Mouse (Mus musculus) lung, embryonic 15.5 days (tissue): Measurements from ENCODE around the gene Esrra. TPM values are rescaled to one million over a fixed set of nuclear protein-coding genes. Genes with fewer than 3 reads are reported as not detected.
A peak's percentile ranks its signal among the peaks of the same experiment; 100 is the strongest.

ENCODE experiments used
- ATAC-seq: fragments of 200-750 bp; cut with Nextera tagmentation; 2 replicates; pipeline ENCODE4 v1.8.0; 2017; ENCODE audit warnings: moderate number of reproducible peaks, borderline replicate concordance; ENCODE audit not compliant: low FRiP score, low TSS enrichment; ENCODE audit errors: extremely low read depth
- H3K27ac ChIP-seq: fragments of 300-500 bp; sonication (generic); 2 replicates; pipeline ENCODE4 v1.5.1; 2015; ENCODE audit warnings: moderate library complexity, mild to moderate bottlenecking, inconsistent platforms
- H3K27me3 ChIP-seq: fragments of 300-500 bp; sonication (generic); 2 replicates; pipeline ENCODE4 v1.6.1; 2015; ENCODE audit warnings: inconsistent platforms
- H3K36me3 ChIP-seq: fragments of 300-500 bp; sonication (generic); 2 replicates; pipeline ENCODE4 v1.6.1; 2015; ENCODE audit warnings: inconsistent platforms
- H3K4me1 ChIP-seq: fragments of 300-500 bp; sonication (generic); 2 replicates; pipeline ENCODE4 v1.6.1; 2015; ENCODE audit warnings: inconsistent platforms
- H3K4me2 ChIP-seq: fragments of 300-500 bp; sonication (generic); 2 replicates; pipeline ENCODE4 v1.6.1; 2015; ENCODE audit warnings: inconsistent platforms, mild to moderate bottlenecking, moderate library complexity
- H3K4me3 ChIP-seq: fragments of 300-500 bp; sonication (generic); 2 replicates; pipeline ENCODE4 v1.5.1; 2015; ENCODE audit warnings: mild to moderate bottlenecking, inconsistent platforms
- H3K9ac ChIP-seq: fragments of 300-500 bp; sonication (generic); 2 replicates; pipeline ENCODE4 v1.6.1; 2015; ENCODE audit warnings: inconsistent platforms
- H3K9me3 ChIP-seq: fragments of 300-500 bp; sonication (generic); 2 replicates; pipeline ENCODE4 v1.6.1; 2016; ENCODE audit warnings: inconsistent platforms
- WGBS: fragments of 180-500 bp; shearing (Covaris S2); methylation state at CpG from one replicate; pipeline ENCODE4 v1.1.7; 2015; 5-methylcytosine and 5-hydroxymethylcytosine counted together
- polyA plus RNA-seq: library from polyadenylated mRNA; unstranded; fragments of >200 nt; fragmentation: Nextera tagmentation; extraction: Ambion mirVana; gene quantifications from 2 replicates; pipeline ENCODE4 v1.2.1, GENCODE M21; 2015

Esrra gene
- polyA plus RNA-seq, 1 experiment from 2014 or later: 9.3 TPM

DNA sequence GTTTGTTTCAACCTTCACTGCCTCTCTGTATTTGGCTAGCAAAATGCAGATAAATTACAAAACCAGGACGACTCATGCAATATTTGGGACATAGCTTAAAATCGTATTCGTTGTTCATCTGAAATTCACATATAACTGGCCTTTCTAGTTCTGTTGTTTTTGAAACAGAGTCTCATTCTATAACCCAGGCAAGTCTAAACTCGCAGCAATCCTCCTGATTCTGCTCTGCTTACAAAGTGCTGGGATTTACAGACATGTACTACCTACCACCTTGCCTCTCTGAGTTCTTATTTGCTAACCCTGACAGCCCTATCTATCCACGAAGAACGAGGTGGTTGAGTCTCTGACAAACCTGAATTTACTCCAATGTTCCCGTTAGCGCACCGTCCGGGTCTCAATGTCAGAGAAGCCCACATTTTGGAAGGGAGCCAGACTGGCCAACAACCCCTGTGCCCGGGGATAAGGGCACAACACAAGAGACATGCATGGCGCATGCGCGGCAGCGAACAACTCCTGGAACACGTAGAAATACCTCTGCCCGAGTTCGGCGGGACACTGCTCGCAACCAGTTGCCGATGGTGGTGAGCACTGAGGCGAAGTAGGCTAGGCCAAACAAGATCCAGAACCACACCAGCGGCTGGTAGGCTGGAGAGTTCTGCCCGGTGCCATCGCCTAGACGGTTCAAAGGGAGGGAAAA is 5.1 kb upstream of the Esrra start:
- 14% methylated on average over 26 of the region's 26 CpGs for WGBS
- H3K27me3 ChIP-seq: peaks cover 89% of the 10 kb centered on the region
- H3K27ac ChIP-seq: no peak overlapping the region

DNA sequence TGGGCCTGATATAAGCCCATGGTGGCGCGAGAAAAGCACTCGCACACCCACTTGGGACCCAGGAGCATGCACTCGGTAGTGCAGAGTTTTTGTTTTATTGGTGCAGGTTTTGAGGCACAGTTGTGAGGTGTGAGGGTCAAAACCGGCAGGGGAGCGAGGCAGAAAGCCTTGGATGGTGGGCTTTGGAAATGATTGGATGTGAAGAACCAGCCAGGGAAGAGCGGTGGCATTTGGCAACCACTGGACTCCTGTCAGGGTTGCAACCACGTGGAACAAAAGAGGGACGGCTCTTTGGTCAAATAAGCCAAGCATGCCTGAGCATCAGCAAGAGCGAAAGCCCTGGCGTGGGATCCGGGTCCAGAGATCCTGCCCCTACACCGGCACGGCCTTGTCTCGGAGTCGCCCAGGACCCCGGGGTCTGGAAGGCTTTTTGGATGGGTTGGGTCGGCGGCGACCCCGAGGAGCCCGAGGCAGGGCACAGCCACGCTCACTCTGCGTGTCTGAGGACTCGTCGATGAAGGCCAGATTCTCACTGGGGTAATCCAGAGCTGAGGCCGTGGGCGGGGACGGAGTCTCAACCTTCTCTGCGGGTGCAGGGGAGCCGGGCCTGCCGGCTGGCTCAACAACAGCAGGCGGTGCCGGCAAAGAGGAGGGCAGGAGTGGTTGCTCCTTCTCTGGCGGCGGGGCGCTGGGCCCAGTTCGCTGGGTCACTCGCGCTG is 4.2 kb upstream of the Esrra start:
- peak overlapping the region; percentile 22; the same call in 1 of the 2 replicates for H3K4me3 ChIP-seq
- no peak for ATAC-seq
- no peak overlapping the region for H3K27ac ChIP-seq
- peaks cover 31% of the 10 kb centered on the region for H3K4me1 ChIP-seq
- no peaks in the 10 kb centered on the region for H3K9me3 ChIP-seq
- peak overlapping the region; percentile 48 for H3K4me2 ChIP-seq
- no peak overlapping the region for H3K9ac ChIP-seq
- 12% methylated on average over 38 of the region's 40 CpGs for WGBS
- H3K27me3 ChIP-seq: peaks cover 80% of the 10 kb centered on the region
- H3K36me3 ChIP-seq: no peaks in the 10 kb centered on the region

More for the DNA sequence above, 5.1 kb upstream of the Esrra start:
- peak overlapping the region; percentile 34 for H3K4me2 ChIP-seq
- no peaks in the 10 kb centered on the region for H3K9me3 ChIP-seq
- peaks cover 28% of the 10 kb centered on the region for H3K4me1 ChIP-seq
- H3K4me3 ChIP-seq: peak overlapping the region; percentile 15; the same call in 1 of the 2 replicates
- H3K36me3 ChIP-seq: no peaks in the 10 kb centered on the region
- H3K9ac ChIP-seq: no peak overlapping the region
- no peak for ATAC-seq

GRCm38 (mm10) chr19:6925307-6925573 is 3.6 kb upstream of the Esrra start, which contains the start of gene Catsperz:
Gene Catsperz (minus strand): TSS chr19:6925380.
- no peaks in the 10 kb centered on the region for H3K36me3 ChIP-seq
- H3K27me3 ChIP-seq: peaks cover 75% of the 10 kb centered on the region
- no peak for ATAC-seq
- 4% methylated on average over 9 of the region's 9 CpGs for WGBS
- peak within 1 kb of the TSS; percentile 22 for H3K4me3 ChIP-seq
- no peak within 1 kb of the TSS for H3K9ac ChIP-seq
- no peaks in the 10 kb centered on the region for H3K9me3 ChIP-seq
- no peak within 1 kb of the TSS for H3K27ac ChIP-seq
- peak within 1 kb of the TSS; percentile 48 for H3K4me2 ChIP-seq
- peaks cover 37% of the 10 kb centered on the region for H3K4me1 ChIP-seq

DNA sequence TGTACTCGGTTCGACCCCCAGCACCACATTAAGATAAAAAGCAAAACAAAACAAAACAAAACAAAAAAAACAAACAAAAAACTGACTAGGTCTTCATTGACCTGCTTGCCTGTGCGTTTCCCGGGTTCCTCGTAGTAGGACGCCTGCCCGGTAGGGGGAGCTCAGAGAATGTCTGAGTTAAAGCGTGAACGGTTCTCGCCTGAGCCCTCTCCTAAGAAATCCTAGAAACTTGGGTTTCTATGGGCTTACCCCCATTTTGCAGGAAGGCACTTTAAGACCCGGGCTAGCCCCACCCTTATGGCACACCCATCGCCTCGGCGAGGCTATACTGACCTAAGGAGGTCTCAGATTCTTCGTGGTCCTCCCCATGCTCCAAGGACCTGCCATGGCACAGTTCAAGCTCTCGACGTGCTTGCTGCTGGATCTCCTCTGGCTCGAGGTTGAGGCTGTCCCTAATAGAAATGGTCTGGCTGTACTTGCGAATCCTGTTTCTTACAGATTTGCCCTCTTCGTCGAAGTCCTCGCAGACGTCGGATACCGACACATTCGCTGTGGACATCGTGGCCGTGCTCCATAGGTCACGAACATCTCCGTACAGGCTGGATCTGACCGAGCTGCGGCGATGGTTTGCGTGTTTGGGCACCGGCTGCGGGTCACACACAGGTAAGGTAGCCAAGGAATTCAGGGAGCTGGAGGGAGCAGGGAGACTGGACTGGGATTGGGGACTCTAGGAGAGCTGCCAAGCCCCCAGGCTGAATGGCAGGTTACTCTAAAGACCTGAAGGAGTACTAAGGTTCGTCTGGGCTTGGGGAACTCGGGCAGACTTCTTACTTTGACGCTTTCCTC is 3.1 kb upstream of the Esrra start:
- Histone ChIP-seq H3K4me1 (peaks cover 42% of the 10 kb centered on the region), H3K27me3 (peaks cover 70% of the 10 kb centered on the region), H3K9me3 (no peaks in the 10 kb centered on the region), H3K9ac (no peak overlapping the region), H3K36me3 (no peaks in the 10 kb centered on the region), H3K4me3 (peak overlapping the region; percentile 22), H3K4me2 (peak overlapping the region; percentile 48), H3K27ac (no peak overlapping the region)
- ATAC-seq: no peak
- 3% methylated on average over 39 of the region's 39 CpGs for WGBS

- Histone ChIP-seq H3K9ac (no peak overlapping the region), H3K4me1 (peaks cover 42% of the 10 kb centered on the region), H3K36me3 (no peaks in the 10 kb centered on the region), H3K4me3 (peak overlapping the region; percentile 82), H3K4me2 (peak overlapping the region; percentile 76), H3K9me3 (no peaks in the 10 kb centered on the region), H3K27me3 (peaks cover 56% of the 10 kb centered on the region), H3K27ac (no peak overlapping the region)
- ATAC-seq: no peak
- whole genome bisulfite sequencing: 68% methylated on average over 6 of the region's 6 CpGs
These were observed 1.5 kb upstream of the Esrra start for GRCm38 (mm10) chr19:6922901-6923735.

DNA sequence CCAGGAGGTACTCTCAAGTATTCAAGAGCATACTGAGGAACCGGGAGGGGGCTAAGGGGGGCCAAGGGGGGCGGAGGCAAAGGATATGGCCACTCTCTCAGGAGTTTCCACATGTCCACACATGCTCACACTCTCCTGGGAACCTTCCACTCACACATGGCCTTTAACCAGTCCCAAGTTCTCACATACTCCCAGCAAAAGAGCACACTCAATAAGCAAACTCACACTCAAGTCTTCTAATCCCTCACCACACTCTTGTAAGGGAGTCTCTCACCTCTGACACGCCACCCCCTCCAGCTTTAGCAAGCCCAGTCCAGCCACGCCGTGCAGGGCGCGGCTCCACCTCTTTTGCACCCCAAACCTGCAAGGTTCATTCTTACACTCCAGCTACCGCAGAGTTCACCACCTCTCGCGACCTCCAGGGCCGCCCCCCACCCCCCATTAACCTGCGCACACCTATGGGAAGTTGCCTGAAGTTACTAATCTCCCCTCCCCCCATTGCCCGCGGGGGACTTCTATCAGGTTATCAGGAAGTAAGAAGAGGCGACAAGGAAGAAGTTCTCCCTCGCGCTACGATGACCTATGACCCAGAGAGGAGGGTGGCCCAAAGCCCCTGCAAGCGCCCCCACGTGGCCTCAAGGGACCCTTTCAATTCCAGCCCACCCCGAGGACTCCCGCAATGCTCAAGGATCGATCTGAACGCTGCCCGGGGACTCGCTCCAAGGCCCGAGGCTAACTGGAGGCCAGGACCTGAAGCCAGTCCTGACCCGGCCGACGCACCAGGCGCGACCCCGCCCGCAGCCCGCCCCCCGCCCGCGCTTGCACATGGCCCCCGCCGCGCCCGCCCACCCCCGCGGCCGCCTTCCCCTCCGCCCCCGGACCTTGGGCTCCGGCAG is 624 bp downstream of the Esrra start:
- Histone ChIP-seq H3K36me3 (no peaks in the 10 kb centered on the region), H3K27me3 (peaks cover 35% of the 10 kb centered on the region), H3K9me3 (no peaks in the 10 kb centered on the region), H3K27ac (peak overlapping the region; percentile 79), H3K4me3 (peak overlapping the region; percentile 82), H3K9ac (peak overlapping the region; percentile 70), H3K4me2 (peak overlapping the region; percentile 76), H3K4me1 (peaks cover 33% of the 10 kb centered on the region)
- under 1% methylated on average over 48 of the region's 48 CpGs for WGBS
- ATAC-seq: no peak; the same call in 1 of the 2 replicates

DNA sequence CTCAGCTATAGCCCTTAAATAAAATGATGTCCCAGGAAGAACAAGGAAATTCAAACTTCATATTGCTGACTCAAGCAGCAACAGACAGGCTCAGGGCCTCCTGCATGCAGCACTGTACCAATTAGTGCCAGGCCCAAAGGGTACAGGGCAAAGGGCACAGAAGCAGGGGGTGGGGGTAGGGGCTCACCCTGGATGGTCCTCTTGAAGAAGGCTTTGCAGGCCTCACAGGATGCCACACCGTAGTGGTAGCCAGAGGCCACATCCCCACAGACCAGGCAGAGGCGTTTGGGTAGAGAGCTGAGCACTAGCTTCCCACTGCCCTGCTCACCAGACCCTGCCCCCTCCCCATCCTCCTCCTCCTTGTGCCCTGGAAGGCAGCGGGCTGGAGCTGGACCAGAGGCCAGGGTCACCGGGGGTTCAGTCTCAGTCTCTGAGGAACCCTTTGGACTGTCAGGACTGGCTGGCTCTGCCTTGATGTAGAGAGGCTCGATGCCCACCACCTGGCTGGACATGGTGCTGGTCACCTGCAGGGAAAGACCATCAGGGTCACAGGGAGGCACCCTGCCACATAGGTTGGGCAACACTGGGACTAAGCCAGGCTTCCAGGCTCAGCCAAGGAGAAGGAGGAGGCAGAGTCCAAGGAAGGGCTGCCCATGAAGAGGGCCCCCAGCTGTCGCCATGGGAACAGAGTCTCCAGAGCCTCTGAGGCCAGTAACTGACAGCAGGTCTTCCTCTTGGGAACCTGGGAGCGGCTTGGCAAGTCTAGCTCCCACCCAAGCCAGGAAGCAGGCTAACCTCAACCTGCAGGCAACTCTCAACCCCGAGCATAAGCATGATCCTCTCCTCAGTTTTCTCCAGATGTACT is 1.5 kb downstream of the Esrra start:
- Histone ChIP-seq H3K9me3 (no peaks in the 10 kb centered on the region), H3K27ac (peak overlapping the region; percentile 79; the same call in 1 of the 2 replicates), H3K4me2 (peak overlapping the region; percentile 76), H3K36me3 (no peaks in the 10 kb centered on the region), H3K9ac (peak overlapping the region; percentile 70), H3K27me3 (peaks cover 26% of the 10 kb centered on the region), H3K4me3 (peak overlapping the region; percentile 82), H3K4me1 (peaks cover 27% of the 10 kb centered on the region)
- no peak for ATAC-seq
- 37% methylated on average over 7 of the region's 8 CpGs for WGBS

DNA sequence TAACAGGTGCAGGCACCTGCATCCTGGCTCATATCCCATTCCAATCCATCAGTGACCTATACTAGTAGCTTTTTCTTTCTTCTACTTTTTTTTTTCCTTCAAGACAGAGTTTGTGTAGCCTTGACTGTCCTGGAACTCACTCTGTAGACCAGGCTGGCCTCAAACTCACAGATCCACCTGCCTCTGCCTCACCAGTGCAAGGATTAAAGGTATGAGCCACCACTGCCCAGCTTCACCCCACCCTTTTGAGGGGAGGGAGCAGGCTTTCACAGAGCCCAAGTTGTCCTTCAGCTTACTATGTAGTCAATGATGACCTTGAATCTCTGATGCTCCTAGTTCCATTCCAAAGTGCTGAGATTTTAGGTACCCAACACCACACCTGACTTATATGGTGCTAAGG is 2.2 kb downstream of the Esrra start:
- Histone ChIP-seq H3K27ac (no peak overlapping the region), H3K4me3 (no peak overlapping the region), H3K9me3 (no peaks in the 10 kb centered on the region), H3K36me3 (no peaks in the 10 kb centered on the region), H3K9ac (no peak overlapping the region), H3K4me1 (peaks cover 20% of the 10 kb centered on the region), H3K27me3 (peaks cover 19% of the 10 kb centered on the region), H3K4me2 (no peak overlapping the region)
- ATAC-seq: no peak

GRCm38 (mm10) chr19:6918321-6918720 is 3.3 kb downstream of the Esrra start:
- Histone ChIP-seq H3K9me3 (no peaks in the 10 kb centered on the region), H3K4me1 (peaks cover 20% of the 10 kb centered on the region), H3K36me3 (peaks cover 3% of the 10 kb centered on the region; the same call in 1 of the 2 replicates), H3K9ac (no peak overlapping the region), H3K27ac (no peak overlapping the region), H3K4me3 (no peak overlapping the region), H3K27me3 (peaks cover 9% of the 10 kb centered on the region), H3K4me2 (no peak overlapping the region)
- ATAC-seq: no peak
- 77% methylated on average over 4 of the region's 4 CpGs for WGBS

GRCm38 (mm10) chr19:6916496-6916895 is 5.1 kb downstream of the Esrra start:
- Histone ChIP-seq H3K9ac (no peak overlapping the region), H3K4me3 (no peak overlapping the region), H3K27me3 (no peaks in the 10 kb centered on the region), H3K27ac (no peak overlapping the region), H3K9me3 (no peaks in the 10 kb centered on the region), H3K4me2 (no peak overlapping the region), H3K4me1 (peaks cover 15% of the 10 kb centered on the region), H3K36me3 (peaks cover 19% of the 10 kb centered on the region)
- ATAC-seq: no peak
- WGBS: 60% methylated on average over 4 of the region's 4 CpGs
